Comparison of ENCODE assay signal across 26 mouse cellular contexts in the genomic region with DNA sequence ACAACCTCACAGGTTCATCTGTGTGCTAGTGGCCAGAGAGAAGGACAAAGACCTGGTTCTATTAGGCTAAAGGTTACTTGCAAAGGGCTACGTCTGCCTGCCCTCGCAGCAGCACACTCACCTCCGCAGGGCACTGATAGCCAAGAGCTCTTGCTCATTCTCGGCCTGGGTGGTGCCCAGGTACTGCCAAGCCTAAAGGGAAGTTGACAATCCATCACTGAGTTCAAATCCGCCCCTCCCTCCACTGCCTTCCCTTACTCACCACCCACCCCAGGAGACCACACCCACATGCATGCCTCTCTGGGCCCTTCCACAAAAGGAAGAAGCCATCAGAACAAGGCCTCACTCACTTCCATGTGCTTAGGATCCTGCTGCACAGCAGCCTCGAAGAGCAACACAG. TPM values are rescaled to one million over a fixed set of nuclear protein-coding genes. Genes with fewer than 3 reads are reported as not detected.
DNase-seq lines count a peak whose midpoint lies in the region; ATAC-seq and TF ChIP-seq lines count a peak whose summit lies in the region.
"Had no signal": no experiment of that assay in that cellular context is flagged by ENCODE, and none has a peak within 500 bp of the region (broad histone marks: within the 10 kb centered on the region; RNA-seq: fewer than 3 reads in every experiment).

No protein-coding gene starts in this region.

- no peak overlapping the region for H3K4me2 ChIP-seq in stomach, postnatal 0 days (replicated peaks; ENCODE audit: low read depth)
- H3K4me2 ChIP-seq: forebrain, embryonic 13.5 days; heart, embryonic 11.5 days; heart, embryonic 15.5 days; hindbrain, embryonic 14.5 days had no signal

- H3K4me1 ChIP-seq in E14TG2a.4 (replicated peaks; ENCODE audit: low read depth, low read length) = peaks cover 43% of the 10 kb centered on the region
- no peaks in the 10 kb centered on the region for H3K4me1 ChIP-seq in stomach, postnatal 0 days (replicated peaks; ENCODE audit: control insufficient read depth, insufficient read depth)
- H3K4me1 ChIP-seq: forebrain, embryonic 10.5 days; forebrain, embryonic 13.5 days; heart, embryonic 15.5 days; hindbrain, embryonic 10.5 days had no signal

- 0 out of 2 replicates have a peak, but pooled peaks have one; percentile 20 for ATAC-seq in megakaryocyte, adult 5-6 weeks (ENCODE audit: poor library complexity, severe bottlenecking)
- ATAC-seq in stomach, postnatal 0 days (ENCODE audit: low FRiP score, low TSS enrichment) = peak; percentile 66
- ATAC-seq: activated CD4-positive, CD25-positive, alpha-beta regulatory T cell, adult 4 months; CD4-positive, CD25-positive, alpha-beta regulatory T cell, adult 4 months; forebrain, embryonic 13.5 days; forebrain, embryonic 16.5 days; Patski had no signal

- 0 out of 2 replicates have a peak overlapping the region, but pooled peaks have one; percentile 7 for H3K4me3 ChIP-seq in E14TG2a.4 (replicated peaks; ENCODE audit: low read length)
- no peak overlapping the region for H3K4me3 ChIP-seq in stomach, postnatal 0 days (ENCODE audit: low read depth, low read length)
- H3K4me3 ChIP-seq: forebrain, embryonic 10.5 days; forebrain, embryonic 13.5 days; heart, embryonic 15.5 days; hindbrain, embryonic 10.5 days had no signal

- no peaks in the 10 kb centered on the region for H3K27me3 ChIP-seq in E14TG2a.4 (ENCODE audit: insufficient read depth, low read length)
- no peaks in the 10 kb centered on the region for H3K27me3 ChIP-seq in stomach, postnatal 0 days (ENCODE audit: control insufficient read depth, insufficient read depth, low read length)
- H3K27me3 ChIP-seq: forebrain, embryonic 13.5 days; heart, embryonic 15.5 days; Patski had no signal

- DNase-seq in ES-CJ7 (ENCODE audit: low read depth, low spot score) = peak; percentile 37
- DNase-seq in stomach, postnatal 0 days (ENCODE audit: low spot score) = no peak
- no peak for DNase-seq in cerebellum, adult 11 months
- no peak for DNase-seq in retina, embryonic 14.5 days (ENCODE audit: low spot score)
- DNase-seq: adrenal gland, adult 8-10 months; adrenal gland, postnatal 25 days; cerebellum, adult 18-20 months; cerebellum, adult 9-10 months; cerebellum, postnatal 14 days; gastrocnemius, postnatal 10 days; gastrocnemius, postnatal 36 days; heart, postnatal 10 days; heart, postnatal 36 days had no signal

- WGBS in stomach, postnatal 0 days = 72% methylated on average over 6 of the region's 6 CpGs

- no peak overlapping the region for H3K9ac ChIP-seq in stomach, postnatal 0 days (ENCODE audit: low read length)
- H3K9ac ChIP-seq: forebrain, embryonic 13.5 days; heart, embryonic 15.5 days; hindbrain, embryonic 14.5 days had no signal

- no peak overlapping the region for H3K27ac ChIP-seq in stomach, postnatal 0 days (replicated peaks)
- H3K27ac ChIP-seq: forebrain, embryonic 10.5 days; forebrain, embryonic 13.5 days; heart, embryonic 15.5 days; hindbrain, embryonic 10.5 days; hindbrain, embryonic 14.5 days had no signal

- H3K9me3 ChIP-seq in E14TG2a.4 (ENCODE audit: low read length) = no peaks in the 10 kb centered on the region
- no peaks in the 10 kb centered on the region for H3K9me3 ChIP-seq in stomach, postnatal 0 days (ENCODE audit: control insufficient read depth, low read length)
- H3K9me3 ChIP-seq: forebrain, embryonic 10.5 days; forebrain, embryonic 13.5 days; G1E; heart, embryonic 15.5 days; hindbrain, embryonic 10.5 days had no signal

- no peak for TF ChIP-seq EP300 in stomach, postnatal 0 days (optimal IDR thresholded peaks at IDR 0.05)

- TF ChIP-seq CTCF in E14TG2a.4 (conservative IDR thresholded peaks at IDR 0.05; ENCODE audit: low read length) = no peak
- TF ChIP-seq CTCF in stomach, postnatal 0 days (IDR thresholded peaks at IDR 0.05; ENCODE audit: low read depth) = no peak

- H3K36me3 ChIP-seq in E14TG2a.4 (ENCODE audit: insufficient read depth, low read length) = peaks cover 86% of the 10 kb centered on the region
- peaks cover 41% of the 10 kb centered on the region for H3K36me3 ChIP-seq in stomach, postnatal 0 days (ENCODE audit: control insufficient read depth, insufficient read depth, low read length)

RNA-seq across cellular contexts. Expression of gene Pex5, which starts 15.1 kb away (rescaled TPM):
- 16.1 and 16.8 TPM in 2 replicates for total RNA-seq in megakaryocyte, adult 5-6 weeks (2015)
- 17.7 and 18.4 TPM in 2 replicates for total RNA-seq in megakaryocyte, adult 5-6 weeks (2017)
- polyA plus RNA-seq in stomach, postnatal 0 days (2015; fragmentation: Nextera tagmentation; extraction: Ambion mirVana) = 18.6 and 19.9 TPM in 2 replicates
